Mouse (Mus musculus) activated CD4-positive, CD25-positive, alpha-beta regulatory T cell, adult 4 months (primary cell): ENCODE results near the gene Vwa5b2. TPM values are rescaled to one million over a fixed set of nuclear protein-coding genes. Genes with fewer than 3 reads are reported as not detected.

Source experiments
- polyA plus RNA-seq, 2 experiments: library from polyadenylated mRNA; unstranded; fragments of 100-300 nt; shearing (Covaris generic); gene quantifications; one replicate each; pipeline ENCODE4 v1.2.1; 2017

Gene Vwa5b2
- polyA plus RNA-seq, 2 experiments from 2014 or later: 0.11 to 0.42 TPM

Other genes starting within 250 kb of the Vwa5b2 start
- gene Abcc5, start 163.1 kb upstream of the Vwa5b2 start, polyA plus RNA-seq: 10 to 100 TPM; 25.1 to 25.4 TPM
- gene Eif2b5, start 90.7 kb upstream of the Vwa5b2 start, polyA plus RNA-seq: 10 to 100 TPM; 13.7 to 14.5 TPM
- gene Dvl3, start 72.5 kb upstream of the Vwa5b2 start, polyA plus RNA-seq: 10 to 100 TPM; 13.2 to 13.7 TPM
- 100 to 1,000 TPM; 467 to 550 TPM for gene Ap2m1, start 54.0 kb upstream of the Vwa5b2 start, polyA plus RNA-seq
- gene Abcf3, start 40.9 kb upstream of the Vwa5b2 start, polyA plus RNA-seq: 10 to 100 TPM; 49.5 to 57.2 TPM
- 10 to 100 TPM; 19.0 to 25.6 TPM for gene Eef1akmt4, start 22.1 kb downstream of the Vwa5b2 start, polyA plus RNA-seq
- not detected for gene Gm49333, start 22.1 kb downstream of the Vwa5b2 start, polyA plus RNA-seq
- gene Alg3, start 22.3 kb downstream of the Vwa5b2 start, polyA plus RNA-seq: 10 to 100 TPM; 28.2 to 31.8 TPM
- gene Camk2n2, start 31.8 kb downstream of the Vwa5b2 start, polyA plus RNA-seq: not detected
- gene Ece2, start 40.4 kb downstream of the Vwa5b2 start, polyA plus RNA-seq: not detected
- 100 to 1,000 TPM; 152 to 157 TPM for gene Psmd2, start 62.2 kb downstream of the Vwa5b2 start, polyA plus RNA-seq
- 10 to 100 TPM; 44.6 to 82.1 TPM for gene Eif4g1, start 78.8 kb downstream of the Vwa5b2 start, polyA plus RNA-seq
- gene Fam131a, start 103.8 kb downstream of the Vwa5b2 start, polyA plus RNA-seq: 1 to 10 TPM in 1 of 2 experiments, not detected in 1; 1.2 TPM
- gene Polr2h, start 128.2 kb downstream of the Vwa5b2 start, polyA plus RNA-seq: 10 to 100 TPM; 72.6 to 80.2 TPM
- gene Clcn2, start 128.3 kb downstream of the Vwa5b2 start, polyA plus RNA-seq: 1 to 10 TPM; 1.3 to 2.0 TPM
- not detected for gene Chrd, start 143.7 kb downstream of the Vwa5b2 start, polyA plus RNA-seq
- gene Thpo, start 145.0 kb downstream of the Vwa5b2 start, polyA plus RNA-seq: under 1 TPM in 1 of 2 experiments, not detected in 1; 0.26 TPM